Mouse (Mus musculus): Measurements from ENCODE around the gene Ciz1.
A peak's percentile ranks its signal among the peaks of the same experiment; 100 is the strongest.

Ciz1 gene

GRCm38 (mm10) chr2:32381775-32382223 is 29.7 kb downstream of the Ciz1 start, which contains the start of gene 1110008P14Rik:
1110008P14Rik (minus strand) TSS chr2:32381938.
- DNase-seq = peak; percentile 97 to 98

GRCm38 (mm10) chr2:32382689-32383088 is 30.6 kb downstream of the Ciz1 start:
- DNase-seq = no peak

DNA sequence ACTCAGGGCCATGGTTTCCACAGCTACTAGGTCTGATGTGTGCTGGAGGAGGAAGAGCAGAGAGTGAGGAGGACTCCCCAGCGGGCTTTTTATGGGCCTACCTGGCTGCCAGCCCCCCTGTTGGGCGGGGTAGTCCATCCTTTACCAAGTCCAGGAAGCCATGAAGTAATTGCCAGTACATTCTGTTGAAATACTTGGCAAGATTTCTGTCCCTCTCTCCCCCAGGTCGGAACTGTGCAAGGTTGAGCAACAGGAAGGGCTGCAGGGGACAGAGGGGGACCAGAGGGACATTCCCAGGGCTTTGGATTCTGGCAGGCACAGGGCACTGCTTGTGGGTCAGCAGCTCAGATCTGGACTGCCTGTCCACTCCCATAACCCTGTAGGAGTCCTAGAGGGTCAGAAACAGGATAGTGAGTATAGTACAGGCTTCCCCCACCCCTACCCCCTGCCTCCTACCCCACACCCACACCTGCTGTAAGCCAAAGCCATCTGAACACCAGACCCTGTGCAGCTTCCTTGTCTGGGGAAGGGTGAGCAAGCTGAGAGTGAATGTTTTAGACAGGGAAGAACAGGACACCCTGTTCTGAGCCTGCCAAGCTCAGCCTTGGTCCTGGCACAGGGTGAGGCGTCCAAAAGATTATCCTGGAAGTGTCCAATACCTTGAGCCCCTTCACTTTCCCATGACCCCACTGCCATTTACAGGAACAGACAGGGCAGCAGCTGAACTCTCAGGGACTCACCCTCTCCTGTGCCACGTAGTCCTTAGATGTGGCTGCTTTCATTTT is 35.8 kb downstream of the Ciz1 start, which contains the start of gene Lcn2:
Lcn2 (minus strand) TSS at position 547 of the 785 bp plus-strand sequence.
- no peak for DNase-seq

GRCm38 (mm10) chr2:32389157-32389556 is 37.0 kb downstream of the Ciz1 start:
- no peak for DNase-seq

DNA sequence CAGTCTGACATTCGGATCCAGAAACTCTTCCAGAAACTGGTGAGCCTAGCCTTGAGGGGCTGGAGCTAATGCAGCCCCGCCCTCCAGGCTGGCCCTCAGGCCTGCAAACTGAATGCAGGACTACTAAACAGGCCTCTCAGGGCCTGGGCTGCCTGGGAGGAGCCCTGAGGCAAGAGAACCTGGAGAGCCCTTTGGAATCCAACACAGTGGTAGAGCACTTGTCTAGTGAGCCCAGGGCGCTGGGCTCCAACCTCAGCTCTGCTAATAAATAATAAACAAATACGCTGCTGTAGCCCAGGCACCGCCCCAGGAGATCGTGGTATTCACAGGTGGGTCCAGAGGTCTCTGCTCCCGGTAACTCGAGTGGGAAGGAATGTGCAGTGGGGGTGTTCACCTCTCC is 38.7 kb downstream of the Ciz1 start:
- DNase-seq = peak; percentile 46 to 71

GRCm38 (mm10) chr2:32392063-32392462 is 39.9 kb downstream of the Ciz1 start:
- peak; percentile 86 to 88 for DNase-seq

DNA sequence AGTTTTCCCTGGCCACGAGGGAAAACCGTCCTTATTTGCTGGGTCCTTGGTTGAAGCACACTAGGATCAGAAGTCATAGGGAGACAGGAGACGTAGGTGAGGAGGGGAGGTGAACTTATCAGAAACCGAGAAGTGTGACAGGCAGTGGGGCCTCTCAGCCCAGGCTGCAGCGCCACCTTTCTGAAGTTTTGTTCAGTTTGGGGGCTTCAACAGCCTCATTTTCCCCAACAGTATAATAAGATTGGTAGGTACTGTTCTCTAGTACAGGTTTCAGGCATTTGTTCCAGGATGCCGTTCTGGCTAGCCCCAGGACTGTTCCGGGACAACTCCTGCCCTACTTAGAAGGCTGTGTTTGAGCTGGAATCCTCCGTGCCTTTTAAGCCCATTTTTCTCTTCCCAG is 42.8 kb downstream of the Ciz1 start:
- peak; percentile 49 to 67 for DNase-seq

- DNase-seq = peak; percentile 92 to 94
Observed at GRCm38 (mm10) chr2:32395484-32395945, 43.4 kb downstream of the Ciz1 start, which contains the start of gene Ptges2. Ptges2 (plus strand) TSS chr2:32395896.

GRCm38 (mm10) chr2:32395946-32396621 is 44.0 kb downstream of the Ciz1 start:
- peak; percentile 94 to 97 for DNase-seq

DNA sequence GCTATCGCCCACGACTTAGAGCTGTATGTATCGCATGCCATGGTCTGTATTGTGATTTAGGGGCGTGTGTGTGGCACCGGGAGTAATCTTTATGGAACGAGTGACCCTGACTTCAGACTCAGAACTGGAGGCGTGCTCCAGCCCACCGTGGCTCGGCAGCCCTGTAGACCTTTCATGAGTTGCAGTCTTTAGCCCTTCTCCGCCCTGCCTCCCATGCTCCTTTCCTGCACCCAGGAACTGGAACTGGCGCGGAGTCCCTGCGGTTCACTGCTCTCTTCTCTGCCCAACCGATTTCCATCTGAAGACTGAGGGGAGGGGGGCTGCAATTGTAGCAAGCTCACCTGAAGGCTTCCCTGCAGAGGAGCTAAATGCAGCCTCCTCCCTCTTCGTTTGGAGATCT is 44.6 kb downstream of the Ciz1 start:
- peak in 1 of 2 experiments; percentile 58 for DNase-seq

- peak; percentile 94 to 100 for DNase-seq
Observed at GRCm38 (mm10) chr2:32404663-32405062, 52.5 kb downstream of the Ciz1 start.

DNA sequence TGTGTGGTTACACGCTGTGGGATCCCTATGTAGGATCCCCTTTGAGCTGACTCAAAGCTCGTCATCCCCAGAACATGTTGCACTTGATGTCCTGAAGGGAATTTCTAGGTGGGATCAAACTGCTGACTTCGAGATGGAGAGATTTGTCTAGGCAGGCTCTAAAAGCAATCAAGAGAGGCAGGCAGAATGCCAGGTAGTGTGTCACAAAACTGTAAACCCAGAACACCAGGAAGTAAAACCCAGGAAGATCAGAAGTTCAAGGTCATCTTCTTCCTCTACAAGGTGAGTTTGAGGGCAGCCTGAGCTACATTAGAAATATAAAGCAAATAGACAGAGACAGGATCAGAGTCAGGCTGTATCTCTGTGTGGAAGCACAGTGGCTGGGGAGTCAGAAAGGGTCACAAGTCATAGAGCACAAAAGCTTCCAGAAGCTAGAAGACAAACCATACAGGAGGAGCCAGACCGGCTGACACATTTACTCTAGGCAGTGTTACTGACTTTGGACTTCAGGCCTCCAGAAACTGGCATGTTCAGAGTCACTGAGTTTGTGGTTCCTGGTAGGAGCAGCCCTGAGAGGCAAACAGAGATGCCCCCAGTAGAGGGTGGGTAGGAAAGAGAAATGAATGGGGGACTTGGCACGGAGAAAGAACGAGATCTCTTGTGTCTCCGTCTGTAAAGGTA is 55.2 kb downstream of the Ciz1 start:
- DNase-seq = peak; percentile 45 to 71

DNA sequence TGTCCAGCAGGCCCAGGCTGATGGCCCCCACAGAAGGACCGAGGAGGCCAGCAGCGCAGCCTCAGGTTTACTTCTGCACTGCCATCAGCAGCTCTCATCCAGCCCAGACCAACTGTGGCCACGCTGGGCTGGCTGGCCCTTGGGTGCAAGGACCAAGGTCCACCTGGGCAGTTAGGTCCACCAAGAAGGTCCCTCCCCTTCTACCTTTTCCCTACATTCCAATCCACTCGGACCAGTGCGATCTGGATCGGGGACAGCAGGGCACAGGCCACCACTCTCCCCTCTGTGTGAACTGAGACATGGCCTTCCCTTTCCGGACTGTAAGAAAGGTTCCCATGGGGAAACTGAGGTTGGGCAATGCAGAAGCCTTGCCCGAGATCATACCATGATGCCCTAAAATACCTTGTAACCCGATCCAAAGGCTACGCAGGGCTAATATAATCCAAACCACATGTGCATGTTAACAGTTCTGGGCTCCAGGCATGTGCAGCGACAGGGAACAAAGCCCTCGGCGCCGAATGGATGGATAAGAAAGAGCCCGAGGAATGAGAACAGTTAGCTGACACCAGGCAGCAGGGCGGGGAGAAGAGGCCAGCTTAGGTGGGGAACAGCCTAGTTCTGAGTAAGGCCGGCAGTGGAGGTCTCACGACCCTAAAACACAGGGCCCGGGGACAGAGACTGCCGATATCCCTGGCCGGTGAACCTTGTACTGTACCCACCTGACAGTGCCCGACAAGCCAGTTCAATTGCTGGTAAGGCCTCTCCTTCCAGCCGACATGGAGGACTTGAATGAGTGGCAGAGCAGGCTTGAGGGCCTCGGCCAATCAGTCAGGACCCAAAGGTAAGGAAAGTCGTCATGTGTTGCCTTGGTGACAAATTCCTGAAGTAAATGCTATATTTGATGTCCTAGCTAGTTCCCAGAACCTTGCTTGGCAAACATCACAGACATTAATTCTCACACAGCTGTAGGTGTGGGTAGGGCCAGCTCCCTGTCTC is 56.6 kb downstream of the Ciz1 start:
- peak; percentile 80 to 96 for DNase-seq

- peak; percentile 43 to 66 for DNase-seq
Observed at GRCm38 (mm10) chr2:32411407-32411806, 59.3 kb downstream of the Ciz1 start.

DNA sequence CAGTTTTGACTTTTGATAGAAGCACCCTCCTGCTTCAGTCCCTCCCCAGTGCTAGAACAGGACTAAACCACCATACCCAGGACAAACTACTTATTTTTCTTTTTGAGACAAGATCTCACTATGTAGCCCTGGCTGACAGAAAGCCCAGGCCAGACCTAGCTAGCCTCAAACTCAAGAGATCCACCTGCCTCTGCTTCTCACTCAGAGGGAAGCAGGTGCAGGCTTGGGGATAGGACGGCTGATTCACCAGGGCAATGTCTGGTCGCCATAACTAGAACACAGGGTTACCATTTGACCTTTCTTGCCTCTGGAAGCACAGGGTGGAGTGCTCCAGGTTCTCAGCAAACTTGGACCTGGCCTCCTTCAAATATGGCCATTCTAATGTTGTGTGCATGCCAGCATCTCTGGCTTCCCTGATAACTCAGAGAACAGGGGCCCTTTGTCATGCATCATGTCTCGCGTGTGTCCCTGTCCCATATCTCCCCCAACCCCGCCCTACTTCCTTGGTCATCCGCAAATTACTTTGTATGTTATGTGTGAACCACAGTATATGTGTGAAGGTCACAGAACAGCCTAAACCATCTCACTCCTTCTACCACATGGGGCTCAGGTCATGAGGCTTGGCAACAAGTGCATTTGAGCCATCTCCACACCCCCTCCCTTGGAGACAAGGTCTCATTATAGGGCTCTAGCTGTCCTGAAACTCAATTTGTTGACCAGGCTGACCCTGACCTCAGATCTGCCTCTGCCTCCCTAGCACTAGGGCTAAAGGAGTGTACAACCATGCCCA is 60.8 kb downstream of the Ciz1 start:
- peak in 1 of 2 experiments; percentile 74 for DNase-seq

GRCm38 (mm10) chr2:32413936-32414335 is 61.8 kb downstream of the Ciz1 start:
- peak; percentile 55 to 79 for DNase-seq

DNA sequence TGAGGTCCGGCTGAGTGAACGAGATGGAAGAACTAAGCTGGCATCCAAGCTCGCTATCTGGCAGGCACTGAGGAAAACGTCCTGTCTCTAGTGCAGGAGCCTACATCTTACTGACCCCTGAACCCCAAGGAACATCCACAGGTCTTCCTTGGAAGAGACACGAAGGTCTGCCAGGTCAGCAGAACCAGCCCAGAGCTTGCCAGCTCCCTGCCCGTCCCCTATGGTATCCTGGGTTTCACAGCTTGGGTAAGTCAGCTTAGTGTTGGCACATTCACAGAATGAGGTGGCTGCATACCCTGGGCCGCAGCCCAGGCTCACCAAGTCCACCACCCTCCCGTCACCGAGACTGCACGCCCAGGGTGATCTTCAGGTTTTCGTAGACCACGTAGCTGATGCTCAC is 63.7 kb downstream of the Ciz1 start:
- DNase-seq = peak in 1 of 2 experiments; percentile 79

DNA sequence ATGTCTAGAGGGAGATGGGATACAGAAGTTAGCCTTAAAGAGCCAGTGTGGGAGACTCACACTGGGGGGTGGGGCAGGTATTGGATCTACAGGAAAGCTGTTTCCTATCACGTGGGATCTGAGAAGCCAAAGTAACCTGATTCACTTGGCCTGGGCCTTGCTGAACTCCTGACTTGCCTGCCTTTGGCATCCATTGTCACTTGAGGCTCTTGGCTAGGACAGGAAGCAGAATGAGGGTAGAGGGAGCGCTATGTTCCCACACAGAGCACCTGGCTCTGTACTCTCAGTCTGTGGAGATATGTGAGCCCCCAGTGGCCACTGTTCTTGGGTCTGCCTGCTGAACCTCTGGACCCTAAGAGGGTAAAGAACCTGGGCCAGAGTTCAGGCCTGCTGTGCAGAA is 64.4 kb downstream of the Ciz1 start:
- no peak for DNase-seq

- DNase-seq = no peak
Observed at GRCm38 (mm10) chr2:32417486-32417885, 65.4 kb downstream of the Ciz1 start.

DNA sequence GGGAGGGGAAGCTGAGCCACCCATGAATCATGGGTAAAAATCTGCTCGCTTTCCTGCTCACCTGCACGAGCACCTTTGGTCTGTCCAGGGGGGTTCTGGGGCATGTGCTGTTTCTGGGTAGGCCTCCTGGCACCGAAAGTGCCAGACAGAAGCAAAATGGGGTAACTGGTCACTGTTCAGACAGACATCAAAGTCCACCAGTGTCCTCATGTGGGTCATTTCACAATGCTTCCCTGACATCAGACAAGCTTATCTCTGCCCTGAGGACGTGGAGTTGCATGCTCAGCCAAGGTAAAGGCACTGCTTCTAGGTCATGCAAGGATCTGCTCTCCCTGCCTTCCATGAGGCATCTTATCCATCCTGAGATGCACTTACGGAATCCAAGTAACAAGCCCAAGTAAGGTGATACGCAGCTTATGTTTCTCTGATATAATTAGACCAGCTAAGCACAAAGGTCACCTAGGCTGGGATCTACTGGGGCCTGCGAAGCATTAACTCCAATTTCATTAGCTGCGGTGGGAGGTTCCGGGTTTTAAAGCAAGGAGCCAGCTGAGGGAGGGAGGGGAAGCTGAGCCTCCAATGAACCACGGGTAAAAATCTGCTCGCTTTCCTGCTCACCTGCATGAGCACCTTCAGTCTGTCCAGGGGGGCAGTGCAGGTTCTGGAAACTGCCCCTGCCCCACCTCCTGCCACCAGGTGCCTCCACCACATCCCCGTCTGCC is 66.5 kb downstream of the Ciz1 start:
- peak; percentile 63 to 87 for DNase-seq
